Mouse (Mus musculus): ENCODE data around the gene Drd3.

DNA sequence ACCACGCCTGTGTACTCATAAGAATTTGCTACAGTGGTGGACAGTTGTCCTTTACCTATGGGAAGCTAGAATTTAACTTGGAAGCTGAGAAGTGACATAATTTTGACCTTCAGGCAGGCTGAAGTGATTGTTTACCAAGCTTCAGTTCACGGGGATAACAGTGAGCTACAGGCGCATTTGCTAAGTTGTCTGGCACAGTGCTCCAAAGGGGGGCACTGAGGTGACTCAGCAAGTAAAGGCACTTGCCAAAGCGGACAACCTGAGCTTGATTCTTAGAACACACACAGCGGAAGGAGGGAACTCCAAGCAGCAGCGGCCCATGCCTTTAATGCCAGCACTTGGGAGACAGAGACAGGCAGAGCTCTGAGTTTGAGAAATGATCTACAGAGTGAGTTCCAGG, 106.8 kb downstream of the Drd3 start:
- TF ChIP-seq GATA1 (IDR thresholded peaks at IDR 0.05; ENCODE audit: low read length) (no peak), TAL1 (IDR thresholded peaks at IDR 0.05; ENCODE audit: low read length) (no peak)
